ENCODE assay signal across 18 mouse cellular contexts in genomic region chr7:29444070-29444469, GRCm38 (mm10).
DNase-seq lines count a peak whose midpoint lies in the region; ATAC-seq and TF ChIP-seq lines count a peak whose summit lies in the region.
"Had no signal": no experiment of that assay in that cellular context is flagged by ENCODE, and none has a peak within 500 bp of the region (broad histone marks: within the 10 kb centered on the region; RNA-seq: fewer than 3 reads in every experiment).

No protein-coding gene starts in this region.

- WGBS in embryonic facial prominence, embryonic 14.5 days, result 59% methylated on average over 2 of the region's 2 CpGs
- 78% methylated on average over 2 of the region's 2 CpGs for WGBS in embryonic facial prominence, embryonic 10.5 days
- 55% methylated on average over 2 of the region's 2 CpGs for WGBS in lung, embryonic 14.5 days
- WGBS in stomach, embryonic 15.5 days, result 54% methylated on average over 2 of the region's 2 CpGs

- TF ChIP-seq CTCF in lung, embryonic 14.5 days (IDR thresholded peaks at IDR 0.05; ENCODE audit: low read depth), result no peak
- no peak for TF ChIP-seq CTCF in embryonic fibroblast, embryonic 13.5 days (IDR thresholded peaks at IDR 0.05; ENCODE audit: borderline replicate concordance, insufficient read depth, low read length)

- DNase-seq in embryonic facial prominence, embryonic 14.5 days (ENCODE audit: low spot score), result no peak
- no peak for DNase-seq in embryonic facial prominence, embryonic 10.5 days (ENCODE audit: low spot score)
- no peak for DNase-seq in lung, embryonic 14.5 days
- DNase-seq in lung, postnatal 14 days, result no peak
- DNase-seq in kidney, adult 8-10 months, result no peak
- DNase-seq in gastrocnemius, adult 8-10 months (ENCODE audit: low spot score in 2 of 2), result no peak
- DNase-seq: cerebellum, adult 8-10 months; kidney, postnatal 14 days; thymus, adult 18-20 months had no signal

- peak overlapping the region; percentile 28 for H3K27ac ChIP-seq in embryonic facial prominence, embryonic 14.5 days (replicated peaks; ENCODE audit: low read depth, low read length)
- no peak overlapping the region for H3K27ac ChIP-seq in embryonic facial prominence, embryonic 10.5 days (replicated peaks)
- H3K27ac ChIP-seq in lung, embryonic 14.5 days (ENCODE audit: low read depth), result 0 out of 2 replicates have a peak overlapping the region, but pooled peaks have one; percentile 27
- H3K27ac ChIP-seq in embryonic fibroblast, embryonic 13.5 days (ENCODE audit: insufficient read depth, low read length), result peak overlapping the region; percentile 64
- H3K27ac ChIP-seq in stomach, embryonic 15.5 days, result peak overlapping the region; percentile 46
- H3K27ac ChIP-seq: forebrain, embryonic 10.5 days; heart, embryonic 10.5 days; macrophage had no signal

- no peaks in the 10 kb centered on the region for H3K27me3 ChIP-seq in embryonic facial prominence, embryonic 14.5 days (replicated peaks; ENCODE audit: control insufficient read depth, insufficient read depth, low read length)
- H3K27me3 ChIP-seq in embryonic facial prominence, embryonic 10.5 days (replicated peaks; ENCODE audit: low read depth, poor library complexity, severe bottlenecking), result no peaks in the 10 kb centered on the region
- H3K27me3 ChIP-seq in lung, embryonic 14.5 days (ENCODE audit: insufficient read depth, low read length), result no peaks in the 10 kb centered on the region
- no peaks in the 10 kb centered on the region for H3K27me3 ChIP-seq in stomach, embryonic 15.5 days (replicated peaks)

- no peak overlapping the region for H3K4me2 ChIP-seq in embryonic facial prominence, embryonic 14.5 days (ENCODE audit: low read depth, low read length)
- no peak overlapping the region for H3K4me2 ChIP-seq in lung, embryonic 14.5 days
- H3K4me2 ChIP-seq in stomach, embryonic 15.5 days, result no peak overlapping the region
- H3K4me2 ChIP-seq: liver, embryonic 11.5 days had no signal

- no peak for TF ChIP-seq POLR2A in embryonic fibroblast, embryonic 13.5 days (IDR thresholded peaks at IDR 0.05; ENCODE audit: low read depth, low read length)

- no peak overlapping the region for H3K4me3 ChIP-seq in embryonic facial prominence, embryonic 14.5 days (ENCODE audit: low read depth, low read length)
- H3K4me3 ChIP-seq in embryonic facial prominence, embryonic 10.5 days, result no peak overlapping the region
- no peak overlapping the region for H3K4me3 ChIP-seq in lung, embryonic 14.5 days (ENCODE audit: low read depth, low read length)
- H3K4me3 ChIP-seq in embryonic fibroblast, embryonic 13.5 days (ENCODE audit: insufficient read depth, low read length), result no peak overlapping the region
- H3K4me3 ChIP-seq in stomach, embryonic 15.5 days (replicated peaks), result no peak overlapping the region
- H3K4me3 ChIP-seq: forebrain, embryonic 10.5 days; heart, embryonic 10.5 days had no signal

- H3K36me3 ChIP-seq in embryonic facial prominence, embryonic 14.5 days (ENCODE audit: control insufficient read depth, insufficient read depth, low read length), result no peaks in the 10 kb centered on the region
- no peaks in the 10 kb centered on the region for H3K36me3 ChIP-seq in embryonic facial prominence, embryonic 10.5 days (replicated peaks)
- H3K36me3 ChIP-seq in lung, embryonic 14.5 days (ENCODE audit: insufficient read depth), result no peaks in the 10 kb centered on the region
- H3K36me3 ChIP-seq in stomach, embryonic 15.5 days, result no peaks in the 10 kb centered on the region
- H3K36me3 ChIP-seq: heart, embryonic 10.5 days had no signal

- H3K4me1 ChIP-seq in embryonic facial prominence, embryonic 14.5 days (ENCODE audit: control insufficient read depth, insufficient read depth, low read length), result no peaks in the 10 kb centered on the region
- H3K4me1 ChIP-seq in embryonic facial prominence, embryonic 10.5 days, result peaks cover 30% of the 10 kb centered on the region
- H3K4me1 ChIP-seq in lung, embryonic 14.5 days (ENCODE audit: insufficient read depth), result no peaks in the 10 kb centered on the region
- H3K4me1 ChIP-seq in embryonic fibroblast, embryonic 13.5 days (ENCODE audit: control insufficient read depth, insufficient read depth, low read length), result peaks cover 7% of the 10 kb centered on the region
- peaks cover 27% of the 10 kb centered on the region for H3K4me1 ChIP-seq in stomach, embryonic 15.5 days

- no peak overlapping the region for H3K9ac ChIP-seq in embryonic facial prominence, embryonic 14.5 days (ENCODE audit: low read depth, low read length)
- H3K9ac ChIP-seq in lung, embryonic 14.5 days, result no peak overlapping the region
- no peak overlapping the region for H3K9ac ChIP-seq in stomach, embryonic 15.5 days

- H3K9me3 ChIP-seq in embryonic facial prominence, embryonic 14.5 days (ENCODE audit: control insufficient read depth, low read length), result no peaks in the 10 kb centered on the region
- H3K9me3 ChIP-seq in embryonic facial prominence, embryonic 10.5 days, result no peaks in the 10 kb centered on the region
- no peaks in the 10 kb centered on the region for H3K9me3 ChIP-seq in lung, embryonic 14.5 days (ENCODE audit: low read depth, low read length)
- no peaks in the 10 kb centered on the region for H3K9me3 ChIP-seq in stomach, embryonic 15.5 days
- H3K9me3 ChIP-seq: forebrain, embryonic 10.5 days; G1E; heart, embryonic 10.5 days had no signal

- ATAC-seq in embryonic facial prominence, embryonic 14.5 days (ENCODE audit: low read depth), result no peak
- ATAC-seq in lung, embryonic 14.5 days (ENCODE audit: insufficient read depth), result no peak
- ATAC-seq in stomach, embryonic 15.5 days (ENCODE audit: insufficient read depth, low FRiP score, low read depth), result peak; percentile 17; the same call in 1 of the 2 replicates
- ATAC-seq: activated CD4-positive, CD25-positive, alpha-beta regulatory T cell, adult 4 months; midbrain, embryonic 16.5 days had no signal
